Mouse (Mus musculus) spleen, adult 2 months (tissue): ENCODE data around the gene Wdr93. TPM values are rescaled to one million over a fixed set of nuclear protein-coding genes. Genes with fewer than 3 reads are reported as not detected.
A peak's percentile ranks its signal among the peaks of the same experiment; 100 is the strongest.

Experiments
- DNase-seq, 2 experiments: peaks; one replicate each; pipeline versions ENCODE4 v3.0.0 to v3.0.0-alpha.2; 2012 to 2021; ENCODE audit warnings: low spot score in 2 of 2, low read depth in 1 of 2
- H3K27ac ChIP-seq: fragments of 200-500 bp; 2 replicates; pipeline ENCODE4 v1.5.1; 2012; ENCODE audit warnings: low read length, inconsistent platforms; ENCODE audit not compliant: insufficient read depth
- H3K27me3 ChIP-seq: fragments of 200-500 bp; 2 replicates; pipeline ENCODE4 v1.6.1; 2012; ENCODE audit warnings: mild to moderate bottlenecking, moderate library complexity, low read length, inconsistent platforms; ENCODE audit not compliant: control insufficient read depth, insufficient read depth
- H3K36me3 ChIP-seq: fragments of 200-500 bp; 2 replicates; pipeline ENCODE4 v1.6.1; 2012; ENCODE audit warnings: mild to moderate bottlenecking, low read length, inconsistent platforms; ENCODE audit not compliant: control insufficient read depth, insufficient read depth
- H3K4me1 ChIP-seq: fragments of 200-500 bp; 2 replicates; pipeline ENCODE4 v1.6.1; 2011; ENCODE audit warnings: inconsistent platforms; ENCODE audit not compliant: control insufficient read depth, insufficient read depth, insufficient read length
- H3K4me3 ChIP-seq: fragments of 200-500 bp; 2 replicates; pipeline ENCODE4 v1.5.1; 2011; ENCODE audit warnings: mild to moderate bottlenecking, inconsistent platforms; ENCODE audit not compliant: insufficient read depth, insufficient read length; ENCODE audit errors: extremely low read depth
- CTCF ChIP-seq: fragments of 200-500 bp; IDR thresholded peaks from 2 replicates; pipeline ENCODE4 v1.5.1; 2011; ENCODE audit warnings: mild to moderate bottlenecking, inconsistent platforms; ENCODE audit not compliant: insufficient read depth, insufficient read length, insufficient replicate concordance; ENCODE audit errors: extremely low read depth
- POLR2A ChIP-seq: fragments of 200-500 bp; IDR thresholded peaks from 2 replicates; pipeline ENCODE4 v1.6.1; 2011; ENCODE audit warnings: low read depth, low read length, inconsistent platforms
- WGBS: fragments of 180-500 bp; shearing (Covaris S2); methylation state at CpG from one replicate; pipeline ENCODE4 v1.1.7; 2018; 5-methylcytosine and 5-hydroxymethylcytosine counted together
- polyA plus RNA-seq: library from polyadenylated mRNA; depleted of rRNA; stranded (reverse); fragments of >200 nt; gene quantifications from 2 replicates; pipeline ENCODE4 v1.2.3, GENCODE M21; 2012

The Wdr93 gene
- polyA plus RNA-seq, 1 experiment, result not detected

- Histone ChIP-seq H3K4me1 (peaks cover 6% of the 10 kb centered on the region; the same call in 1 of the 2 replicates), H3K4me3 (no peak within 1 kb of the TSS; the same call in 1 of the 2 replicates), H3K27ac (no peak within 1 kb of the TSS), H3K36me3 (no peaks in the 10 kb centered on the region), H3K27me3 (peaks cover 2% of the 10 kb centered on the region; the same call in 1 of the 2 replicates)
- DNase-seq, result peak; percentile 31 to 59
- TF ChIP-seq CTCF, result no peak
- TF ChIP-seq POLR2A, result no peak
- 17% methylated on average over 71 of the region's 71 CpGs for WGBS
These were observed 67.9 kb downstream of the Wdr93 start, which contains the start of gene Mesp2 for GRCm38 (mm10) chr7:79810611-79811506. TSS of gene Mesp2 (plus strand) at chr7:79810727.

GRCm38 (mm10) chr7:79813409-79813808 is 70.4 kb downstream of the Wdr93 start:
- 64% methylated on average over 1 of the region's 1 CpGs for WGBS
- Histone ChIP-seq H3K27me3 (peaks cover 2% of the 10 kb centered on the region; the same call in 1 of the 2 replicates), H3K27ac (no peak overlapping the region), H3K4me1 (peaks cover 6% of the 10 kb centered on the region; the same call in 1 of the 2 replicates), H3K4me3 (no peak overlapping the region), H3K36me3 (no peaks in the 10 kb centered on the region)
- DNase-seq, result no peak
- TF ChIP-seq CTCF, result no peak
- TF ChIP-seq POLR2A, result no peak

GRCm38 (mm10) chr7:79818321-79818720 is 75.4 kb downstream of the Wdr93 start:
- Histone ChIP-seq H3K4me1 (no peaks in the 10 kb centered on the region), H3K27me3 (no peaks in the 10 kb centered on the region), H3K27ac (no peak overlapping the region), H3K4me3 (no peak overlapping the region), H3K36me3 (no peaks in the 10 kb centered on the region)
- 54% methylated on average over 6 of the region's 6 CpGs for WGBS
- DNase-seq, result no peak
- TF ChIP-seq POLR2A (no peak), CTCF (no peak)

GRCm38 (mm10) chr7:79819515-79819914 is 76.6 kb downstream of the Wdr93 start:
- no peak overlapping the region for H3K4me3 ChIP-seq
- no peaks in the 10 kb centered on the region for H3K4me1 ChIP-seq
- DNase-seq, result no peak
- H3K27ac ChIP-seq, result no peak overlapping the region
- no peaks in the 10 kb centered on the region for H3K27me3 ChIP-seq
- TF ChIP-seq POLR2A, result no peak
- TF ChIP-seq CTCF, result no peak
- WGBS, result 46% methylated on average over 4 of the region's 4 CpGs
- no peaks in the 10 kb centered on the region for H3K36me3 ChIP-seq

- Histone ChIP-seq H3K4me1 (no peaks in the 10 kb centered on the region), H3K27me3 (no peaks in the 10 kb centered on the region), H3K4me3 (no peak overlapping the region), H3K27ac (no peak overlapping the region), H3K36me3 (no peaks in the 10 kb centered on the region)
- 86% methylated on average over 11 of the region's 11 CpGs for WGBS
- no peak for DNase-seq
- TF ChIP-seq POLR2A (no peak), CTCF (no peak)
These were observed 77.0 kb downstream of the Wdr93 start for GRCm38 (mm10) chr7:79819996-79820395.

- no peaks in the 10 kb centered on the region for H3K4me1 ChIP-seq
- 63% methylated on average over 12 of the region's 12 CpGs for WGBS
- no peaks in the 10 kb centered on the region for H3K36me3 ChIP-seq
- no peak overlapping the region for H3K27ac ChIP-seq
- no peaks in the 10 kb centered on the region for H3K27me3 ChIP-seq
- no peak overlapping the region for H3K4me3 ChIP-seq
- DNase-seq, result no peak
- TF ChIP-seq POLR2A, result no peak
- no peak for TF ChIP-seq CTCF
These were observed 79.2 kb downstream of the Wdr93 start for GRCm38 (mm10) chr7:79822092-79822695.
